Mouse (Mus musculus) myocyte (in vitro differentiated cells): ENCODE results near the gene Orc3. TPM values are rescaled to one million over a fixed set of nuclear protein-coding genes. Genes with fewer than 3 reads are reported as not detected.

ENCODE experiments used
- H3K27me3 ChIP-seq: one replicate; pipeline ENCODE4 v1.6.1; 2011; ENCODE audit not compliant: control insufficient read depth, insufficient read depth, insufficient read length
- H3K36me3 ChIP-seq: one replicate; pipeline ENCODE4 v1.6.1; 2011; ENCODE audit not compliant: control insufficient read depth, insufficient read depth
- H3K4me2 ChIP-seq: one replicate; pipeline ENCODE4 v1.6.1; 2011; ENCODE audit warnings: low read depth, control low read depth
- H3K4me3 ChIP-seq: one replicate; pipeline ENCODE4 v1.5.1; 2011; ENCODE audit warnings: mild to moderate bottlenecking, control low read depth, moderate library complexity
- H3K79me2 ChIP-seq: one replicate; pipeline ENCODE4 v1.6.1; 2011; ENCODE audit not compliant: control insufficient read depth, insufficient read depth
- H3ac ChIP-seq: one replicate; pipeline ENCODE4 v1.6.1; 2011; ENCODE audit not compliant: control insufficient read depth, insufficient read length
- CEBPB ChIP-seq: IDR thresholded peaks from 2 replicates; pipeline ENCODE4 v1.6.1; 2011; ENCODE audit warnings: mild to moderate bottlenecking, moderate library complexity; ENCODE audit not compliant: poor library complexity, insufficient read depth, severe bottlenecking
- E2F4 ChIP-seq: IDR thresholded peaks from one replicate; pipeline ENCODE4 v1.6.1; 2011; ENCODE audit warnings: mild to moderate bottlenecking, control low read depth, moderate library complexity; ENCODE audit not compliant: insufficient read depth
- MAX ChIP-seq: IDR thresholded peaks from one replicate; pipeline ENCODE4 v1.6.1; 2011; ENCODE audit warnings: low read depth, mild to moderate bottlenecking, control low read depth
- MYOD1 ChIP-seq, 3 experiments: IDR thresholded peaks; one replicate each; pipeline ENCODE4 v1.6.1; 2011; ENCODE audit warnings: control low read depth in 2 of 3, low read depth in 2 of 3, mild to moderate bottlenecking in 2 of 3, moderate library complexity in 1 of 3; ENCODE audit not compliant: insufficient read length in 2 of 3, control insufficient read depth in 1 of 3
- MYOG ChIP-seq, 3 experiments: IDR thresholded peaks; one replicate each; pipeline ENCODE4 v1.6.1; 2011; ENCODE audit warnings: control low read depth in 2 of 3, low read depth in 2 of 3, mild to moderate bottlenecking in 2 of 3; ENCODE audit not compliant: insufficient read length in 2 of 3, control insufficient read depth in 1 of 3, insufficient read depth in 1 of 3
- POLR2A ChIP-seq: IDR thresholded peaks from one replicate; pipeline ENCODE4 v1.6.1; 2011; ENCODE audit warnings: low read depth, mild to moderate bottlenecking, control low read depth, moderate library complexity; ENCODE audit not compliant: insufficient read length
- POLR2AphosphoS2 ChIP-seq: IDR thresholded peaks from one replicate; pipeline ENCODE4 v1.6.1; 2011; ENCODE audit warnings: low read depth, control low read depth; ENCODE audit not compliant: insufficient read length
- REST ChIP-seq: IDR thresholded peaks from one replicate; pipeline ENCODE4 v1.6.1; 2011; ENCODE audit warnings: mild to moderate bottlenecking, control low read depth, moderate library complexity; ENCODE audit not compliant: insufficient read depth, insufficient read length
- SRF ChIP-seq: IDR thresholded peaks from one replicate; pipeline ENCODE4 v1.6.1; 2011; ENCODE audit warnings: low read depth; ENCODE audit not compliant: control insufficient read depth, insufficient read length
- TCF12 ChIP-seq: IDR thresholded peaks from one replicate; pipeline ENCODE4 v1.6.1; 2011; ENCODE audit warnings: mild to moderate bottlenecking, control low read depth; ENCODE audit not compliant: poor library complexity, insufficient read depth, severe bottlenecking
- TCF3 ChIP-seq: IDR thresholded peaks from one replicate; pipeline ENCODE4 v1.6.1; 2011; ENCODE audit warnings: low read depth, control low read depth; ENCODE audit not compliant: insufficient read length
- USF1 ChIP-seq: IDR thresholded peaks from one replicate; pipeline ENCODE4 v1.6.1; 2011; ENCODE audit warnings: low read depth, mild to moderate bottlenecking, control low read depth, moderate library complexity
- polyA plus RNA-seq: library from polyadenylated mRNA; unstranded; fragments of >200 nt; fragmentation: generic; extraction: Trizol; gene quantifications from one replicate; pipeline ENCODE4 v1.2.1, GENCODE M21; 2012; ENCODE audit warnings: missing spikeins

The Orc3 gene
- polyA plus RNA-seq, 1 experiment: 20.0 TPM

DNA sequence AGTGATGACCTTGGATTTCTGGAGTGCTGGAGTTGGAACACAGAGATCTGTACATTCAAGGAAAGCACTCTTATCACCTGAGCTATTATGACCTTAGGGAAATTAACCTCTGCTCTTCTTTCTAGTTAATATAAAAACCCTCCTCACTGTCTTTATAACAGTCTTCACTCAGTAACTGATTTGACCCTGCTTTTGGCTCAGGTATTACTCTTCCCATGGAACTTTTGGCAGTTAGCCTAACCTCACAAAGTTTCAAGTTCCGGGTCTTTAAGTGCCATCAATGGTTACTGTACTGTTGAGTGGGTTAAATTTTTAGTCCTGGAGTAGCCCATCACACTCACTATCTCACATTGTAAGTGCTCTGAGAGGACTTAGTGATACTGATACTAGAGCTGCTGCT, 15.2 kb upstream of the Orc3 start:
- Histone ChIP-seq H3K79me2 (no peaks in the 10 kb centered on the region), H3K36me3 (peaks cover 11% of the 10 kb centered on the region), H3K4me3 (no peak overlapping the region), H3ac (no peak overlapping the region), H3K4me2 (no peak overlapping the region), H3K27me3 (no peaks in the 10 kb centered on the region)
- no peak for TF ChIP-seq REST
- no peak for TF ChIP-seq TCF3
- no peak for TF ChIP-seq USF1
- no peak for TF ChIP-seq MYOG (IDR thresholded peaks at IDR 0.05; ENCODE audit: control insufficient read depth in 1 of 3, insufficient read depth in 1 of 3, insufficient read length in 2 of 3, low read depth in 2 of 3)
- no peak for TF ChIP-seq SRF
- TF ChIP-seq MYOD1 (IDR thresholded peaks at IDR 0.05; ENCODE audit: control insufficient read depth in 1 of 3, insufficient read length in 2 of 3, low read depth in 2 of 3): no peak
- TF ChIP-seq CEBPB: no peak
- TF ChIP-seq MAX: no peak
- TF ChIP-seq E2F4: no peak
- TF ChIP-seq POLR2A: no peak
- no peak for TF ChIP-seq TCF12
- TF ChIP-seq POLR2AphosphoS2: no peak

DNA sequence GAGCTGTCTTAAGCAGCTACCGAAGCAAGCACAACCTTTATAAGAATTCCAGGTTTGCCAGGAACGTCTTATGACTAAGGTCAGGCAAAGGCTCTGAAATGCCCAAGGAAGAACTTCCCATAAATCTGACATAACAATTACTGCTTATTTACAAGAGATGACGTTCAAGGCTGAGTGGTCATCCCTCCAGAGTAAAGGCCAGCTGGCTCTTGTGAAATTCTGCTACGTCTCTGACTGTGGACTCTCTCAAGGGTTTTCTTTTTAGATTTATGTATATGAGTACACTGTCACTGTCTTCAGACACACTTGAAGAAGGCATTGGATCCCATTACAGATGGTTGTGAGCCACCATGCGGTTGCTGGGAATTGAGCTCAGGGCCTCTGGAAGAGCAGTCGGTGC, 11.7 kb upstream of the Orc3 start:
- Histone ChIP-seq H3ac (no peak overlapping the region), H3K4me3 (no peak overlapping the region), H3K36me3 (peaks cover 26% of the 10 kb centered on the region), H3K27me3 (no peaks in the 10 kb centered on the region), H3K4me2 (no peak overlapping the region), H3K79me2 (no peaks in the 10 kb centered on the region)
- TF ChIP-seq CEBPB: no peak
- TF ChIP-seq E2F4: no peak
- no peak for TF ChIP-seq POLR2A
- TF ChIP-seq REST: no peak
- TF ChIP-seq USF1: no peak
- TF ChIP-seq MAX: no peak
- TF ChIP-seq TCF12: no peak
- TF ChIP-seq POLR2AphosphoS2: no peak
- TF ChIP-seq MYOG (IDR thresholded peaks at IDR 0.05; ENCODE audit: control insufficient read depth in 1 of 3, insufficient read depth in 1 of 3, insufficient read length in 2 of 3, low read depth in 2 of 3): no peak
- no peak for TF ChIP-seq TCF3
- no peak for TF ChIP-seq MYOD1 (IDR thresholded peaks at IDR 0.05; ENCODE audit: control insufficient read depth in 1 of 3, insufficient read length in 2 of 3, low read depth in 2 of 3)
- TF ChIP-seq SRF: no peak

DNA sequence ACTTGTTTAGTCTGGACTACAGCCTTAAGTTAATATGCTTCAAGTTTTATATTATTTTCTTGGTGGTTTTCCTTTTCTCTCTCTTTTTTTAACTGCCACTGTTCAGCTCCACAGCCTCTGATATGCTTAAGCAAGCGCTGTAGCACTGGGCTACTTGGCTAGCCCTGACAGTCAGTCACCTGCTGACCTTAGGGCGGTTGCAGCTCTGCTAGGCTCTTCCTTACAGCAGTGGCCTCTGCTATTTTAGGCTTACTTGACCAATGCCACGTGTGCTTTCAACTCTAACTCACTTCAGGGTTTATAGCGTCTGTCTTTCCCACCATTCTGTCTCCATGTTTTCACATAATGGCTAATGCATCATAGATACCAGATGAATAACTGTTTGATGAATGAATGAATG, 10.8 kb upstream of the Orc3 start:
- peaks cover 35% of the 10 kb centered on the region for H3K36me3 ChIP-seq
- H3K4me3 ChIP-seq: no peak overlapping the region
- no peaks in the 10 kb centered on the region for H3K27me3 ChIP-seq
- TF ChIP-seq TCF3 (no peak), REST (no peak), E2F4 (no peak), MYOD1 (IDR thresholded peaks at IDR 0.05; ENCODE audit: control insufficient read depth in 1 of 3, insufficient read length in 2 of 3, low read depth in 2 of 3) (no peak), POLR2AphosphoS2 (no peak), MYOG (IDR thresholded peaks at IDR 0.05; ENCODE audit: control insufficient read depth in 1 of 3, insufficient read depth in 1 of 3, insufficient read length in 2 of 3, low read depth in 2 of 3) (no peak), TCF12 (no peak)
- no peak overlapping the region for H3K4me2 ChIP-seq
- H3ac ChIP-seq: no peak overlapping the region
- H3K79me2 ChIP-seq: no peaks in the 10 kb centered on the region

DNA sequence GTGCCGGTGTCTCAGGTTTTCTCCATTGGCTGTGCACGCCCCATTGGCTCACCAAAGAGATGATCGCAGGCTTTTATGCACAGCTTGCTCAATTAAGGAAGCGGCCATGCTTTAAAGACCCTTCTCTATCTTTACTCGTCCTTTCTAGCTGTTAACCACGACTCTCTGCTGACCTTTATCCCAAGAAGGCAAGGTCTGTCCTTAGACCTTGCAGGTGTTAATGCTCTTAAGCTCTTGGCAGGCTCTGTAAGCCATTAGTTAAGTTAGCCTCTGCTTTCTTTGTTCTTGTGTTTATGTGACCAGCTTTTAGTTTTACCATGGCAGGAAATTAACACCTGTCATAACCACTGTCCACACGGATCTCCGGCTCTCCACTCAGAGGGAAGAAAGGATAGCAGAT, 1.4 kb upstream of the Orc3 start:
- Histone ChIP-seq H3ac (no peak overlapping the region), H3K79me2 (peaks cover 42% of the 10 kb centered on the region), H3K27me3 (no peaks in the 10 kb centered on the region), H3K36me3 (peaks cover 6% of the 10 kb centered on the region), H3K4me3 (peak overlapping the region; percentile 96), H3K4me2 (peak overlapping the region; percentile 95)
- TF ChIP-seq SRF (no peak), USF1 (no peak), MYOG (IDR thresholded peaks at IDR 0.05; ENCODE audit: control insufficient read depth in 1 of 3, insufficient read depth in 1 of 3, insufficient read length in 2 of 3, low read depth in 2 of 3) (no peak), MAX (no peak), REST (no peak), CEBPB (no peak), POLR2A (no peak), MYOD1 (IDR thresholded peaks at IDR 0.05; ENCODE audit: control insufficient read depth in 1 of 3, insufficient read length in 2 of 3, low read depth in 2 of 3) (no peak)

DNA sequence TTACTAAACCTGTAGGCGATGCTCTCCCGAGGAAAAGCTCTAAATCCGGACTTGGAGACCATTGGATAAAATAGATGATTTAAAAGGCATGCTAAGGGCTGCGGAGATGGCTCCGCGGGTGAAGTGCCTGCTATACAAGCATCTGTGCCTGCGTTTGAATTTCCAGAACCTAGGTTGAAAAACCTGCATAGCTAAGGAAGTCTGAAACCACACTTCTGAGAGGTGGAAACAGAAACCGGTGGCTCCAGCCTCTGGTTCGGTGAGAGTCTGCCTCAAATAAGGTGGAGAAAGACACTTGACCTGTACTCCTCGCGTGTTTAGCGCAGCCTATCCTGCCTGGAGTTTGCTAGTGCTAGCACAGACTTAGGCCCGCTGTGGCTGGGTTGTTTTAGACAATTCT, 559 bp upstream of the Orc3 start:
- Histone ChIP-seq H3K4me2 (peak overlapping the region; percentile 95), H3K79me2 (peaks cover 47% of the 10 kb centered on the region), H3ac (peak overlapping the region; percentile 59), H3K27me3 (no peaks in the 10 kb centered on the region), H3K36me3 (no peaks in the 10 kb centered on the region), H3K4me3 (peak overlapping the region; percentile 96)
- TF ChIP-seq USF1 (no peak), POLR2A (no peak), TCF12 (no peak), MYOD1 (IDR thresholded peaks at IDR 0.05; ENCODE audit: control insufficient read depth in 1 of 3, insufficient read length in 2 of 3, low read depth in 2 of 3) (no peak), POLR2AphosphoS2 (no peak), CEBPB (no peak), MAX (no peak), TCF3 (no peak)
